Mouse (Mus musculus): ENCODE results near the gene Sgta.

GRCm38 (mm10) chr10:81055169-81055568 lies 4.8 kb downstream of the Sgta start:
- TF ChIP-seq CTCF (conservative IDR thresholded peaks at IDR 0.05 in 1 of 2, IDR thresholded peaks at IDR 0.05 in 1 of 2; ENCODE audit: low read depth in 2 of 2, low read length in 2 of 2), result no peak
- TF ChIP-seq SIN3A (IDR thresholded peaks at IDR 0.05; ENCODE audit: low read length), result no peak
- TF ChIP-seq USF2 (conservative IDR thresholded peaks at IDR 0.05; ENCODE audit: low read depth, low read length), result no peak
- no peak for TF ChIP-seq POLR2A (IDR thresholded peaks at IDR 0.05; ENCODE audit: low read depth, low read length)
- TF ChIP-seq EP300 (IDR thresholded peaks at IDR 0.05; ENCODE audit: low read length), result no peak
- no peak for TF ChIP-seq UBTF (IDR thresholded peaks at IDR 0.05; ENCODE audit: low read depth, low read length)

All from CH12.LX (cell line).